Mouse (Mus musculus) MEL (cell line): ENCODE results near the gene Lingo1.

Experiments
- CTCF ChIP-seq, 3 experiments: IDR thresholded peaks in 2 of 3; conservative IDR thresholded peaks in 1 of 3; 2 replicates each; pipeline ENCODE4 v1.5.1; 2011 to 2012; ENCODE audit warnings: low read length in 3 of 3, low read depth in 2 of 3, mild to moderate bottlenecking in 2 of 3, improper control_type of control experiment in 1 of 3, inconsistent platforms in 1 of 3, mixed read lengths in 1 of 3, moderate library complexity in 1 of 3; ENCODE audit not compliant: control insufficient read depth in 1 of 3, insufficient read depth in 1 of 3, poor library complexity in 1 of 3, severe bottlenecking in 1 of 3
- EP300 ChIP-seq, 2 experiments: IDR thresholded peaks; 2 replicates each; pipeline ENCODE4 v1.6.1; 2011; ENCODE audit warnings: improper control_type of control experiment in 2 of 2, low read length in 2 of 2, low read depth in 1 of 2, mild to moderate bottlenecking in 1 of 2
- ETS1 ChIP-seq: IDR thresholded peaks from 2 replicates; pipeline ENCODE4 v1.6.1; 2012; ENCODE audit warnings: low read depth, mild to moderate bottlenecking, inconsistent platforms, low read length, improper control_type of control experiment, moderate library complexity
- POLR2A ChIP-seq, 2 experiments: IDR thresholded peaks; 2 replicates each; pipeline ENCODE4 v1.6.1; 2011 to 2012; ENCODE audit warnings: low read length in 2 of 2, mild to moderate bottlenecking in 2 of 2, control low read depth in 1 of 2, improper control_type of control experiment in 1 of 2, low read depth in 1 of 2, moderate library complexity in 1 of 2; ENCODE audit not compliant: control insufficient read depth in 1 of 2, insufficient read depth in 1 of 2, poor library complexity in 1 of 2
- SIN3A ChIP-seq: IDR thresholded peaks from 2 replicates; pipeline ENCODE4 v1.6.1; 2012; ENCODE audit warnings: low read length, improper control_type of control experiment, inconsistent platforms
- TCF12 ChIP-seq: IDR thresholded peaks from 2 replicates; pipeline ENCODE4 v1.6.1; 2014; ENCODE audit warnings: low read depth, mild to moderate bottlenecking, inconsistent platforms, low read length, improper control_type of control experiment, moderate library complexity
- ZKSCAN1 ChIP-seq: IDR thresholded peaks from 2 replicates; pipeline ENCODE4 v1.6.1; 2012; ENCODE audit warnings: low read depth, mild to moderate bottlenecking, inconsistent platforms, low read length, improper control_type of control experiment, moderate library complexity

- no peak for TF ChIP-seq ETS1
- TF ChIP-seq POLR2A (IDR thresholded peaks at IDR 0.05; ENCODE audit: control insufficient read depth in 1 of 2, insufficient read depth in 1 of 2, low read depth in 1 of 2, low read length in 2 of 2, poor library complexity in 1 of 2) = no peak
- no peak for TF ChIP-seq CTCF (IDR thresholded peaks at IDR 0.05 in 2 of 3, conservative IDR thresholded peaks at IDR 0.05 in 1 of 3; ENCODE audit: control insufficient read depth in 1 of 3, insufficient read depth in 1 of 3, low read depth in 2 of 3, low read length in 3 of 3, poor library complexity in 1 of 3, severe bottlenecking in 1 of 3)
- TF ChIP-seq SIN3A = no peak
- no peak for TF ChIP-seq EP300 (IDR thresholded peaks at IDR 0.05; ENCODE audit: low read depth in 1 of 2, low read length in 2 of 2)
- no peak for TF ChIP-seq ZKSCAN1
- no peak for TF ChIP-seq TCF12
Measured at GRCm38 (mm10) chr9:56716565-56716964, 79.7 kb downstream of the Lingo1 start.
